Mouse (Mus musculus): ENCODE results near the gene Susd3. TPM values are rescaled to one million over a fixed set of nuclear protein-coding genes. Genes with fewer than 3 reads are reported as not detected.

Susd3 gene
- total and polyA plus RNA-seq, 3 experiments, result 2.0 to 8.6 (median 3.3) TPM

GRCm38 (mm10) chr13:49286750-49287149 lies 38.2 kb upstream of the Susd3 start:
- H3K9me3 ChIP-seq (replicated peaks), result no peaks in the 10 kb centered on the region
- TF ChIP-seq GATA2 (IDR thresholded peaks at IDR 0.05; ENCODE audit: borderline replicate concordance, low read depth, low read length) (no peak), GATA1 (IDR thresholded peaks at IDR 0.05; ENCODE audit: borderline replicate concordance, low read length) (no peak), CTCF (IDR thresholded peaks at IDR 0.05; ENCODE audit: low read depth, low read length) (no peak)
- DNase-seq (ENCODE audit: low spot score) (no peak), ATAC-seq (ENCODE audit: extremely low read depth, insufficient number of reproducible peaks, low FRiP score, poor library complexity, severe bottlenecking) (no peak)
- H3K4me1 ChIP-seq (ENCODE audit: insufficient read depth, low read depth, low read length), result no peaks in the 10 kb centered on the region
- no peak overlapping the region for H3K4me3 ChIP-seq (ENCODE audit: low read depth, low read length)
- no peaks in the 10 kb centered on the region; the same call in 1 of the 2 replicates for H3K27me3 ChIP-seq (ENCODE audit: insufficient read depth, low read length)
- peaks cover 89% of the 10 kb centered on the region for H3K36me3 ChIP-seq (replicated peaks)

DNA sequence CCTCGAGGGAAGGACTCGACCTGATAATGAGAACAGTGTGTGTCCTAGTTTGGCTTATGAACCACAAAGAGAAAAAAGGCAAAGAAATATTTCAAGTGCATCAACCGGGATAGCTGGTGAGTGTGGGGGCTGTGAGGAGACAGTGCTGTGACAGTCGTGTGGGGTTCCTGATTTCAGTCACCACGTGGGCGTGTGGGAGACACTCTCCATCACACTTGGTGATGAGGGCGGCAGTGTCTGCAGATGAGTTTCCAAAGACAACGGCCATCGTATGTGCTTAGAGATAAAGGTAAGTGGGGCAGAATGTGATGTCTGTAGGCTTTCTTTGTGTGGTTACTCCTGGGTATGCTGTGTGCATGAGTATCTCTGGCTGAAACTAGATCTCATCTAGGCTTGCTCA lies 35.2 kb upstream of the Susd3 start:
- DNase-seq (ENCODE audit: low spot score) (no peak), ATAC-seq (ENCODE audit: extremely low read depth, insufficient number of reproducible peaks, low FRiP score, poor library complexity, severe bottlenecking) (no peak)
- Histone ChIP-seq H3K36me3 (replicated peaks) (peaks cover 92% of the 10 kb centered on the region), H3K4me1 (ENCODE audit: insufficient read depth, low read depth, low read length) (no peaks in the 10 kb centered on the region), H3K9me3 (replicated peaks) (no peaks in the 10 kb centered on the region; the same call in 1 of the 2 replicates), H3K27me3 (ENCODE audit: insufficient read depth, low read length) (no peaks in the 10 kb centered on the region; the same call in 1 of the 2 replicates), H3K4me3 (ENCODE audit: low read depth, low read length) (no peak overlapping the region)
- TF ChIP-seq TAL1 (conservative IDR thresholded peaks at IDR 0.05; ENCODE audit: low read depth, low read length) (no peak), GATA1 (IDR thresholded peaks at IDR 0.05; ENCODE audit: borderline replicate concordance, low read length) (no peak), CTCF (IDR thresholded peaks at IDR 0.05; ENCODE audit: low read depth, low read length) (no peak), GATA2 (IDR thresholded peaks at IDR 0.05; ENCODE audit: borderline replicate concordance, low read depth, low read length) (no peak), POLR2AphosphoS5 (IDR thresholded peaks at IDR 0.05; ENCODE audit: insufficient replicate concordance, low read depth, low read length) (no peak)

DNA sequence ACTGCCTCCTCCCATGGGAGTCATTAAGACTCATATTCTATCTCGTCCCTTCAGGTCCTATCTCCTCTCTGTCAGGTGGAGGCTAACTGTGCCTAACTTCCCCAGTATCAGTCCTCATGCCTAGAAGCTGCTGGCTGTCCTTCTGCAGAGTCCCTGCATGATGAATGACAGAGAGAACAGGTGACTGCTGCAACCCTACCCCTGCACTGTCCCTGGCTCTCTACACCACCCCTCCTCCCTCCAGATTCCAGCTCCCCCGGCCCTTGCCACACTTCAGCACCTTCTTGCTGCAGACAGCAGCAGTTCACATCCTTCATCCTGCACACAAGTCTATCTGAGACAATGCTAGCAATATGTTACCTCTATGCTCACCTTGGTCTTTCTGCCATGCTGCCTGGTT lies 33.7 kb upstream of the Susd3 start:
- Histone ChIP-seq H3K9me3 (replicated peaks) (no peaks in the 10 kb centered on the region; the same call in 1 of the 2 replicates), H3K4me1 (ENCODE audit: insufficient read depth, low read depth, low read length) (no peaks in the 10 kb centered on the region), H3K4me3 (ENCODE audit: low read depth, low read length) (no peak overlapping the region), H3K36me3 (replicated peaks) (peaks cover 91% of the 10 kb centered on the region), H3K27me3 (ENCODE audit: insufficient read depth, low read length) (no peaks in the 10 kb centered on the region)
- ATAC-seq (ENCODE audit: extremely low read depth, insufficient number of reproducible peaks, low FRiP score, poor library complexity, severe bottlenecking), result no peak
- TF ChIP-seq GATA1 (IDR thresholded peaks at IDR 0.05; ENCODE audit: borderline replicate concordance, low read length) (no peak), TAL1 (conservative IDR thresholded peaks at IDR 0.05; ENCODE audit: low read depth, low read length) (no peak), CTCF (IDR thresholded peaks at IDR 0.05; ENCODE audit: low read depth, low read length) (no peak), POLR2AphosphoS5 (IDR thresholded peaks at IDR 0.05; ENCODE audit: insufficient replicate concordance, low read depth, low read length) (no peak), GATA2 (IDR thresholded peaks at IDR 0.05; ENCODE audit: borderline replicate concordance, low read depth, low read length) (no peak)
- DNase-seq (ENCODE audit: low spot score), result no peak

DNA sequence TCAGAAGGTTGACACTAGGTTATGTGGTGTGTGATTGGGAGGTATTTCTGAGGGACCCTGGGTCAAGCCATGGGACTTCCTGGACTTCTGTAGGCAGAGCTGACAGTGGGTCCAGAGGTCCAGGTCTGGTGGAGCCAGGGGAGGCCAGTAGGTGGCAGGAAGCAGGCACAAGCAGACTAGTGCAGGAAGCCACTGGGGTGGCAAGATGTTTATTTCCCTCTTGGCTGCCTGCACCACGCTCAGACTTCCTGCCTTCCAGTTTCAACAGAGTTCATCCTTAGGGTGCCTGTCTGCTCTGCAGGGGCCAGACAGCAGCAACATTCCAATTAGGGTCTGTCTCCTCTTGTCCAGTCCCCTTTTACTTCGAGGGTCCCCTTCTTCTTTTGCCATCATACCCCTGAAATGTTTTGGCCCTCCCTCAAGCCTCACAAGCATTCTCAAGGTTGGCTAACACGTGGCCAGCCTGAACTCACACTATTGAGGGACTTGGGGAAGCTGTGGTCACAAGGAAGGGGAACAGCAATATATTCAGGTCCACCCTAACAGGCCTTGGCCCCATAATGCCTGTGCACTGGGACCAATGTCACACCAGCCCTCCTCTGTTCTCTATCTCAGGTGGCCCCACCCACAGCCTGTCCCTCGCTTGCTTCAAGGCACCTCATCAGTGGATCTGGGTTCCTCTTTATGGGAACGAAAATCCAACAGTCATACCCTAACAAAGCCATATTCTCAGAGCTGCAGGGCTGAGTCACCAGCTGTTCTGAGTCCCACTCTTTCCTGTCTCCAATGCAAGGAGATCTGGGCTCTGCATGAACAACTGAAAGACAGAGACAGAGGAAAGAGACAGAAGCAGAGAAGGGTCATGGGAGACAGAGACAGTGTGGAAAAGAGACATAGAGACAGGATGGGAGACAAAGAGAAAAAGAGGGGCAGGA lies 23.6 kb upstream of the Susd3 start:
- H3K4me3 ChIP-seq (ENCODE audit: low read depth, low read length), result no peak overlapping the region
- peak; percentile 55 for ATAC-seq (ENCODE audit: extremely low read depth, insufficient number of reproducible peaks, low FRiP score, poor library complexity, severe bottlenecking)
- no peak for TF ChIP-seq GATA1 (IDR thresholded peaks at IDR 0.05; ENCODE audit: borderline replicate concordance, low read length)
- no peak for TF ChIP-seq CTCF (IDR thresholded peaks at IDR 0.05; ENCODE audit: low read depth, low read length)
- TF ChIP-seq POLR2AphosphoS5 (IDR thresholded peaks at IDR 0.05; ENCODE audit: insufficient replicate concordance, low read depth, low read length), result no peak
- TF ChIP-seq GATA2 (IDR thresholded peaks at IDR 0.05; ENCODE audit: borderline replicate concordance, low read depth, low read length), result no peak
- no peak for TF ChIP-seq TAL1 (conservative IDR thresholded peaks at IDR 0.05; ENCODE audit: low read depth, low read length)
- H3K36me3 ChIP-seq (replicated peaks), result peaks cover 95% of the 10 kb centered on the region
- no peak for DNase-seq (ENCODE audit: low spot score)
- H3K27me3 ChIP-seq (ENCODE audit: insufficient read depth, low read length), result peaks cover 7% of the 10 kb centered on the region; the same call in 1 of the 2 replicates
- H3K4me1 ChIP-seq (ENCODE audit: insufficient read depth, low read depth, low read length), result peaks cover 9% of the 10 kb centered on the region
- no peaks in the 10 kb centered on the region for H3K9me3 ChIP-seq (replicated peaks)

- Histone ChIP-seq H3K9me3 (replicated peaks) (no peaks in the 10 kb centered on the region), H3K4me1 (ENCODE audit: insufficient read depth, low read depth, low read length) (peaks cover 9% of the 10 kb centered on the region), H3K27me3 (ENCODE audit: insufficient read depth, low read length) (peaks cover 8% of the 10 kb centered on the region; the same call in 1 of the 2 replicates), H3K4me3 (ENCODE audit: low read depth, low read length) (no peak overlapping the region), H3K36me3 (replicated peaks) (peaks cover 91% of the 10 kb centered on the region)
- DNase-seq (ENCODE audit: low spot score) (no peak), ATAC-seq (ENCODE audit: extremely low read depth, insufficient number of reproducible peaks, low FRiP score, poor library complexity, severe bottlenecking) (no peak)
- TF ChIP-seq CTCF (IDR thresholded peaks at IDR 0.05; ENCODE audit: low read depth, low read length) (no peak), POLR2AphosphoS5 (IDR thresholded peaks at IDR 0.05; ENCODE audit: insufficient replicate concordance, low read depth, low read length) (no peak), GATA1 (IDR thresholded peaks at IDR 0.05; ENCODE audit: borderline replicate concordance, low read length) (no peak), GATA2 (IDR thresholded peaks at IDR 0.05; ENCODE audit: borderline replicate concordance, low read depth, low read length) (no peak), TAL1 (conservative IDR thresholded peaks at IDR 0.05; ENCODE audit: low read depth, low read length) (no peak)
Measured at GRCm38 (mm10) chr13:49270500-49270899, 22.0 kb upstream of the Susd3 start.

DNA sequence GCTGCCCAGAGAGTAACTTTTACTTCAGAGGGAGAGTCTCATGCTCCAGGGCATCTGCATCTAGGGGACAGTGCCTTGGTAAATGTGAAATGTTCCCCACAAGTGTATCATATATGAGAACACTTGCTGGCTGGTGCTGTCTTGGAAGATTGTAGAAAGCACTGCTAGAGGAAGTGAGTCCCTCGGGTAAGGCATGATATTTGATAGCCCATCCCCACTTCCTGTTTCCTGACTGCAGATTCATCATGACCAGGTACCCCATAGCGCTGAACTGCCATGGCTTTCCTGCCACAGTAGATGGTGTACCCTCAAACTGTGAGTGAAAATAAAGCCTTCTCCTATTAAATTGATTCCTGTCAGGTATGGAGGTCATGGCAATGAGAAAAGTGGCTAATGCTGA lies 19.1 kb upstream of the Susd3 start:
- H3K4me3 ChIP-seq (ENCODE audit: low read depth, low read length), result no peak overlapping the region

More for the DNA sequence above, 19.1 kb upstream of the Susd3 start:
- H3K9me3 ChIP-seq (replicated peaks), result no peaks in the 10 kb centered on the region
- peaks cover 90% of the 10 kb centered on the region for H3K36me3 ChIP-seq (replicated peaks)
- ATAC-seq (ENCODE audit: extremely low read depth, insufficient number of reproducible peaks, low FRiP score, poor library complexity, severe bottlenecking) (peak; percentile 31; the same call in 1 of the 2 replicates), DNase-seq (ENCODE audit: low spot score) (no peak)
- TF ChIP-seq TAL1 (conservative IDR thresholded peaks at IDR 0.05; ENCODE audit: low read depth, low read length), result no peak
- TF ChIP-seq GATA2 (IDR thresholded peaks at IDR 0.05; ENCODE audit: borderline replicate concordance, low read depth, low read length), result no peak
- TF ChIP-seq GATA1 (IDR thresholded peaks at IDR 0.05; ENCODE audit: borderline replicate concordance, low read length), result no peak
- no peak for TF ChIP-seq POLR2AphosphoS5 (IDR thresholded peaks at IDR 0.05; ENCODE audit: insufficient replicate concordance, low read depth, low read length)
- H3K27me3 ChIP-seq (ENCODE audit: insufficient read depth, low read length), result peaks cover 4% of the 10 kb centered on the region; the same call in 1 of the 2 replicates
- H3K4me1 ChIP-seq (ENCODE audit: insufficient read depth, low read depth, low read length), result peaks cover 9% of the 10 kb centered on the region
